Mouse (Mus musculus): Measurements from ENCODE around the gene Napepld.

GRCm38 (mm10) chr5:21693372-21693870, 7.8 kb downstream of the Napepld start:
- no peak for TF ChIP-seq CTCF (IDR thresholded peaks at IDR 0.05; ENCODE audit: extremely low read depth, insufficient read depth, low read length)
- TF ChIP-seq POLR2A (IDR thresholded peaks at IDR 0.05; ENCODE audit: extremely low read depth, insufficient read depth, low read length): no peak
